Mouse (Mus musculus) liver, adult 2 months (tissue): ENCODE results near the gene Zfp37.

Experiments
- CTCF ChIP-seq: fragments of 200-500 bp; IDR thresholded peaks from 2 replicates; pipeline ENCODE4 v1.5.1; 2011; ENCODE audit warnings: low read depth, low read length, control low read depth
- POLR2A ChIP-seq: fragments of 200-500 bp; IDR thresholded peaks from 2 replicates; pipeline ENCODE4 v1.6.1; 2011; ENCODE audit warnings: low read length, control low read depth; ENCODE audit not compliant: insufficient read depth; ENCODE audit errors: extremely low read depth

GRCm38 (mm10) chr4:62278081-62278480, 47.2 kb upstream of the Zfp37 start:
- no peak for TF ChIP-seq POLR2A
- TF ChIP-seq CTCF: peak; percentile 34; the same call in 1 of the 2 replicates
